Mouse (Mus musculus): ENCODE data around the gene Dync1h1.
"Not testable (repeated sequence)": the region's sequence is repeated elsewhere in the genome, so short reads cannot be mapped to it uniquely, and the experiment has no call there.

Dync1h1 gene

GRCm38 (mm10) chr12:110606161-110606560, 4.9 kb downstream of the Dync1h1 start:
- in situ Hi-C loops (cut with MboI, MseI): no loop called here

DNA sequence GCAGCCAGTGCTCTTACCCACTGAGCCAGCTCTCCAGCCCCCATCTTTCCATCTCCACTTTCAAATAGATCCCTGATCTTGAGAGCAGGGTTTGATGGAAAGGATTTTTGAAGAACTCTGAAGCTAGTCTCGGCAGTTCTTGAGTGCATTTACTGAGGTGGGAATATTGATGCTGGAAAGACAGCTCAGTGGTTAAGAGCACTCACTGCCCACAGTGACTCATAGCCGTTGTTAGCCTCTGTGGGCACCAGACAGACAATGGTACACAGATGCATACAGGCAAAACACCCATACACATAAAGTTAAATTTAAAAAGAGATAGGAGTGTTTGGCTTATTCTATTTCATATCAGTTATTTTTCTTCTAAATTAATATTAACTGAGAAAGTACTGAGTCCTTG, 5.4 kb downstream of the Dync1h1 start:
- in situ Hi-C loops (cut with MboI, MseI): no loop called here

- in situ Hi-C loops (cut with MboI, MseI): no loop called here
Observed at GRCm38 (mm10) chr12:110608460-110609152, 7.4 kb downstream of the Dync1h1 start.

DNA sequence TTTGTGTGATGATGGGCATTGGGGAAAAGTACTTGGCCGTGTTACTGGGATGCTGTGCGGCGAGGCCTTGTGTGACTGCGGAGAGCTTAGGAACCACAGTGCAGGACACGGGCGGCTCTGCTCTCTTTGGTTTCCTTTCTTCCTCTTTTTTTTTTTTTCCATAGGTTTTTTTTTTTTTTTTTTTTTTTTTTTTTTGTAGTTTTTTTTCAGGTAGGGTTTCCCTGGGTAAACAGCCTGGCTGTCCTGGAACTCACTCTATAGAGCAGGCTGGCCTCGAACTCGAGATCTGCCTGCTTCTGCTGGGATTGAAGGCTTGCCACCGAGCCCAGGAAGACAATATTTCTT, 7.9 kb downstream of the Dync1h1 start:
- in situ Hi-C loops (cut with MboI, MseI): no loop called here

DNA sequence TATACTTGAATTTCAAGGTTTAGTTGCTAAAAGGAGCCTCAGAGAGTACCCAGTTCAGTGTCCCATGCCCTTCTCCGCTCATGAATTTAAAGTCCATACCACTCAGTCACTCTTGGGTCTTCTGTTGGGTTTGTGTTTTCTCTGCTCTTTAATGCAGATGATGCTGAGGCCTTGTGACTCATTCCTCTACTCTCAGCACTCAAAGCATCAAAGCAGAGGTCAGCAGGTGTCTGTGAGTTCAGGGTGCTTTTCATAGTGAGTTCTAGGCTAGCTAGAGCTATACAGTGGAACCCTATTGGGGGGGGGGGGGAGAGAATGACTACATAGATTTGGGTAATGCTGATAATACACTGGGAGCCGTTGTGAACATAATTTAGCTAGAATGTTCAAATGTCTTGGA, 9.5 kb downstream of the Dync1h1 start:
- in situ Hi-C loops (cut with MboI, MseI): no loop called here

DNA sequence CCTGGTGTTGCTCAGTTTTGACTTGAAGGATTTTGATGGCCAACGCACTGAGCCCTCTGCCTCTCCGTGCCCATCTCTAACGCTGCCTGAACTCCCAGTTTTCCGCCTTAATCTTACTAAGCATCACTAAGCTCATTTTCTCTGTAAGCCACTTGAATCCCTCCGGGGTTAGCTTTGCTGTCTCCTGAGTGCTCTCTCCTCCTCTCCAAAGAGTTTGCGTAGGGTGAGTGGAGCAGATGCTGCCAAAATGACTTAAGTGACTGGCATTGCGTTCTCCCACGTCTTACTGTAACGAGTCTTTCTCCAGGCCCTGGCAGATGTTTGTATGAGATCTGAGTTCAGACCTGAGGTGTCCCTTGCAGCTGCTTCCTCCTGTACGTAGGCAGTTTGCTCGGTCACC, 28.8 kb downstream of the Dync1h1 start:
- in situ Hi-C loops (cut with MboI, MseI): no loop called here

GRCm38 (mm10) chr12:110636293-110636692, 35.0 kb downstream of the Dync1h1 start:
- in situ Hi-C loops (cut with MboI, MseI): no loop called here

DNA sequence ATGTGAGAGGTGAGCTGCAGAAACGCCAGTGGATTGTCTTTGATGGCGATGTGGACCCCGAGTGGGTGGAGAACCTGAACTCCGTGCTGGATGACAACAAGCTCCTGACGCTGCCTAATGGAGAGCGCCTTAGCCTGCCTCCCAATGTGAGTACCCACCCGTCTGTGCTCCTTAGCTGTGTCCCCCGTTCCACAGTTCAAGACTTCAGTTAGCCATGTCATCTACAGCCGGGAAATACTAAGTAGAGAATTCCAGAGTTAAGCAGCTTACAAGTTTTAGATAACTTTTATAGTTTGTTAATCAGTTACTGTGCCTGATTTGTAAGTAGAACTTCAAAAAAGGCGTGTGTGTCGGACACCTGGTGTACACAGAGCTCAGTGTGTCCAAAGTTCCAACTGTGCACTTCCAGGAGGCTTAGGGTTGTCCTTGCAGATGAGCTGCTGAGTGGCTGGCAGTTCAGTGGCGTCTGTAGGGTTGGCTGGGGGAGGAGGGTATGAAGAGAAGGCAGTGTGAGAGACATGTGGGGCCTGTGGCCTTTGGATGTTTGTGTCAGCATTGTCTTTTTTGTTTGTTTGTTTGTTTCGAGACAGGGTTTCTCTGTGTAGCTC, 36.4 kb downstream of the Dync1h1 start:
- in situ Hi-C loops (cut with MboI, MseI): no loop called here

GRCm38 (mm10) chr12:110650241-110650641, 49.0 kb downstream of the Dync1h1 start:
- in situ Hi-C loops (cut with MboI, MseI): loop anchor here (10.0 to 25.0 kb wide), 2 partner anchors 685 to 1788 kb away; no protein-coding TSS in a partner anchor

DNA sequence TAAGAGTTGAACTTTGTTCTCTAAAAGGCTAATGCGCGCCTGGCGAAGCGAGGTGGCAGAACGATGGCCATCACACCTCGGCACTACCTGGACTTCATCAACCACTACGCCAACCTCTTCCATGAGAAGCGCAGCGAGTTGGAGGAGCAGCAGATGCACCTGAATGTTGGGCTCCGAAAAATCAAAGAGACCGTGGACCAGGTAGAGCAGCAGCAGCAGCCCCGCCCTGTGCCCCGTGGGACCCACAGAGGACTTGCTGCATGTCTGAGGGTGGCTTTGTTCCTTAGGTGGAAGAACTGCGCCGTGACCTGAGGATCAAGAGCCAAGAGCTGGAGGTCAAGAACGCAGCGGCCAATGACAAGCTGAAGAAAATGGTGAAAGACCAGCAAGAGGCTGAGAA, 50.2 kb downstream of the Dync1h1 start:
- in situ Hi-C loops (cut with MboI, MseI): loop anchor here (10.0 to 25.0 kb wide), 2 partner anchors 683 to 1789 kb away; no protein-coding TSS in a partner anchor

- in situ Hi-C loops (cut with MboI, MseI): loop anchor here (25.0 kb wide), 1 partner anchor 1799 kb away; no protein-coding TSS in a partner anchor
Observed at GRCm38 (mm10) chr12:110661746-110662145, 60.5 kb downstream of the Dync1h1 start.

- in situ Hi-C loops (cut with MboI, MseI): loop anchor here (25.0 kb wide), 1 partner anchor 1805 kb away; no protein-coding TSS in a partner anchor
Observed at GRCm38 (mm10) chr12:110667466-110668077, 66.3 kb downstream of the Dync1h1 start.

DNA sequence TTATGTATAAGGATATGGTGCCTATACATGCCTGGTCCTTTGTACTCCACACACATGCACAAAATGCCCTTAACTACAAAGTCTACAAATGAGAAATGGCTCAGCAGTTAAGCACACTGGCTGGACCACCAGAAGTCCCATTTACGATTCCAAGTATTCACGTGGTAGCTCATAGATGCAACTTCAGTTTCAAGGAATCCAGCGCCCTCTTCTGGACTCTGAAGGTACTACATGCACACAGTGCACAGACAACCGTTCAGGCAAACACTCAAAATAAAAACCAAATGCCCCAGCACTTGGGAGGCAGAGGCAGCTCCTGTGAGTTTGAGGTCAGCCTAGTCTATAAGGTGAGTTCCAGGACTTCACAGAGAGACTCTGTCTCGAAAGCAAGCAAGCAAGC, 73.0 kb downstream of the Dync1h1 start:
- in situ Hi-C loops (cut with MboI, MseI): loop anchor here (25.0 kb wide), 1 partner anchor 1812 kb away; no protein-coding TSS in a partner anchor

- in situ Hi-C loops (cut with MboI, MseI): no loop called here
Observed at GRCm38 (mm10) chr12:110681191-110681590, 79.9 kb downstream of the Dync1h1 start.

DNA sequence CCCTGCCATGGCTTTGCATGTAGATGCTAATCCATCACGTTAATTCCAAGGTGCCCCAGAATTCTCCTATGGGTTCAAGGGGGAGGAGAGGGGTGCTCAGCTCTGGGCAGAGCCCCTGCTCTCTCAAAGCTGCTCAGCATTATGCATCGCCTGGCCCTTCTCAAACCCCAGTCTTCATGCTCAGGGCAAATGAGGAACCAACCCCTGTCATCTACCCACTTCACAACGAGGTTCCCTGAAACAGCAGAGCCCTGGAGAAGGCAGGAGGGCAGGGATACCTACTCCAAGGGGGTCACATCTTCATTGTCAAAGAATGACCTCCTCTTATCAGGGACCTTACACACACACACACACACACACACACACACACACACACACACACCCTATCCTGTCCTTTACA, 80.6 kb downstream of the Dync1h1 start:
- in situ Hi-C loops (cut with MboI, MseI): no loop called here

DNA sequence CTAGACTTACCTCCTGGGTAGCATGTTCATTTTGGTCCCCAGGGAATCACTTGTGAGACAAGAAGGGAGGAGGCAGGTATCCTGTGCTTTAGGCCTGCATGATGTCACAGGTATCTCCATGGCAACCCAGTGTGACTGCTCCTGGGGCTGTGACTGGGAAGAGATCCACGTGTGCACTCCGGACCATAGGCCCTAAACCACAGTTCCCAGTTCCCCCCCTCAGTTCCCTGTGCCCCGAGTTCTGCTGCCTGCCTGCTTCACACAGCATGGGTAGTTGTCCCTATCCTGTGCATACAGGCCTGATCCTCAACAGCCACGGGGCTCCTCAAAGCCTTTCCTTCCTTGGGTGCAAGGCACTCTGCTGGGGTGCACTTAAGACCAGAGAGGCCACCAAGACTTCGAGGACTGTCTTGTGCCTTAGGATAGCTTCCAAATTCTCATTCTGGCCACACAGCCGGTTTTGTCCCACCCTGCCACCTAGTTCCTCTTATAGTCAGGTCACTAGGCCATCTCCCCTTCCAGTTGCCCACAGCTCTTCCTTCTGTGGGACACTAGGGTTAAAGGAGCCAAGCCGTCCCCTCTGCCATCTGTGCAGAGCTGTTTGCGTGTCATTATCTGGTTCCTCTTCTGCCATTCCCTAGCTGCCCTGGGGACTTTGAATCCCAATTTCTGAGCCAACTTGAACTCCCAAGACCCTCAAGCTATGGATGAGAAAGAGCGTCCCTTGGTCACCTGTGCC, 81.5 kb downstream of the Dync1h1 start, which contains the start of gene 1700001K19Rik:
1700001K19Rik (minus strand) TSS at position 59 of the 739 bp plus-strand sequence.
- in situ Hi-C loops (cut with MboI, MseI): no loop called here

GRCm38 (mm10) chr12:110683580-110683979, 82.3 kb downstream of the Dync1h1 start:
- in situ Hi-C loops (cut with MboI, MseI): no loop called here

DNA sequence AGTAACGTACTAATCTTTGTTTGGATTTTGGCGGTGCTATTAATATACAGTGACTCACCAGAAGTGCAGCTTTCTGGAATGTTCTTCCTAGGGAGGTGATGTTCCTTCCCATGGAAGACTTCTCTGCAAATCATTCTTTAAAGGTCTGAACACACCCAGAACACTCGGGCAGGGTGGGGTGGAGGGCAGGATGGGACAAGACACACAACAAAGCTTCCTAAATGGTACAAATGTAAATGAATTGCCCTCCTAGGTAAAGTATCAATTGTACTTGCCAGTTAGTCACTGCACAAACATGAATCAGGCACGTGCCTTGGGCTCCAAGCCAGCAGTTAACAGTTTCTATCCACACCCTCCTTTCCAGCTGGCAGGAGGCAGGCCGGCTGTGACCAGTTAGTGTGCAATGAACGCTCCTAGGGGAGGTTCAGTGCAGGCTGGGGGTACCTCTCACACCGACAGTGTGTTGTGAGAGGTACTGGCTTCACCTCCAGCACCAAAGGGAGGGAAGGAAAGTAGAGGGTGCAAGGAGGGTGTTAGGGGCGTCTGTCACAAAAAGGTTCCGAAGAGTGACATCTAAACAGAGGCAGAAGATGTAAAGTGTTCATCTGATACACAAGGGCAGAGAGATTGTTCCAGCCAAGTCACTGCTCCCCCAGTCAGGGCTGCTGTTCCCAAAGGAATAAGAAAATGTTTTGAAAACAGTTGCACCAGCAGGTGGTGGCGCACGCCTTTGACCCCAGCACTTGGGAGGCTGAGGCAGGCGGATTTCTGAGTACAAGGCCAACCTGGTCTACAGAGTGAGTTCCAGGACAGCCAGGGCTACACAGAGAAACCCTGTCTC, 86.9 kb downstream of the Dync1h1 start:
- in situ Hi-C loops (cut with MboI, MseI): no loop called here

DNA sequence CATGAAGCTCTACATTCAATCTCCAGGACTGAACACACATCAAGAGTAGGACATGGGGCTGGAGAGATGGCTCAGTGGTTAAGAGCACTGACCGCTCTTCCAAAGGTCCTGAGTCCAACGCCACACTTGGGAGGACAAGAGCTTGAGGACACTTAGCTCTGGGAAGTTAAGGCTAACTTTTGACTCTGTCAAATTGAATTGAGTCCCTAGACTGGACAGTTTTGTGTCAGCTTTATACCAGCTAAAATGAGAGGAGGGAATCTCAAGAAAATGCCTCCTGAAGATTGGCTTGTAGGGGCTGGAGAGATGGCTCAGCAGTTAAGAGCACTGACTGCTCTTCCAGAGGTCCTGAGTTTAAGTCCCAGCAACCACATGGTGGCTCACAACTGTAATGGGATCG, 87.7 kb downstream of the Dync1h1 start:
- in situ Hi-C loops (cut with MboI, MseI): not testable (repeated sequence)

GRCm38 (mm10) chr12:110689919-110690643, 88.8 kb downstream of the Dync1h1 start:
- in situ Hi-C loops (cut with MboI, MseI): no loop called here

Data from T-helper 1 cell (primary cell).